Mouse (Mus musculus): ENCODE results near the gene Lama5. TPM values are rescaled to one million over a fixed set of nuclear protein-coding genes. Genes with fewer than 3 reads are reported as not detected.
A peak's percentile ranks its signal among the peaks of the same experiment; 100 is the strongest.

Gene Lama5
- polyA plus RNA-seq, 1 experiment from 2014 or later: 20.9 TPM

DNA sequence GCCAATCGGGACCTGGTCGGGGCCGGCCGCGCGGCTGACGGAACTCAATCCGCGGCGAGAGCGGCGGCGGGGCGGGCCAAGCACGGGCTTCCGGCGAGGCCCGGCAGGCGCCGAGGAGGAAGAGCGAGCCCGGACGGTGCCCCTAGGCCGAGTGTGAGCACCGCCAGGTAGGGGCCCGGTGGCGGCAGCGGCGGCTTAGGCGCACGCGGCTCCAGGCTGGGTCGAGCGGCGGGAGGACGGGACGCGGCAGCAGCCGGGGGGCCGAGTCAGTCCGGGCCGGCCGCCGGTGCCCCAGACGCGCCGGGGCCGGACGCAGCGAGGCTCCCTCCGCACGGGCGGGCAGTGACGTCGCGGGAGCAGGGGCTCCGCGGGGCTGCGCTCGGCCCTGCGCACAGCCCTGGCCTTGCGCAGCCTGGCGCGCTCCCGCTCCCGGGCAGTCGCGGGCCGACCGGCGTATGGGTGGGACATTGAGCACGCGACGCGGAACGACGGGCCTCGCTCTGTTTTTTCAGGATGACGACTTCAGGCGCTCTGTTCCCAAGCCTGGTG, 54.1 kb downstream of the Lama5 start:
- Histone ChIP-seq H3K36me3 (peaks cover 38% of the 10 kb centered on the region), H3K4me3 (replicated peaks) (peak overlapping the region; percentile 98), H3K4me2 (peak overlapping the region; percentile 99), H3K27me3 (no peaks in the 10 kb centered on the region), H3K9me3 (no peaks in the 10 kb centered on the region), H3K27ac (peak overlapping the region; percentile 89), H3K9ac (replicated peaks) (peak overlapping the region; percentile 94), H3K4me1 (replicated peaks) (peaks cover 19% of the 10 kb centered on the region)
- under 1% methylated on average over 80 of the region's 80 CpGs for WGBS
- ATAC-seq (ENCODE audit: insufficient number of reproducible peaks, insufficient read depth, low FRiP score, low TSS enrichment, low read depth): peak; percentile 63

DNA sequence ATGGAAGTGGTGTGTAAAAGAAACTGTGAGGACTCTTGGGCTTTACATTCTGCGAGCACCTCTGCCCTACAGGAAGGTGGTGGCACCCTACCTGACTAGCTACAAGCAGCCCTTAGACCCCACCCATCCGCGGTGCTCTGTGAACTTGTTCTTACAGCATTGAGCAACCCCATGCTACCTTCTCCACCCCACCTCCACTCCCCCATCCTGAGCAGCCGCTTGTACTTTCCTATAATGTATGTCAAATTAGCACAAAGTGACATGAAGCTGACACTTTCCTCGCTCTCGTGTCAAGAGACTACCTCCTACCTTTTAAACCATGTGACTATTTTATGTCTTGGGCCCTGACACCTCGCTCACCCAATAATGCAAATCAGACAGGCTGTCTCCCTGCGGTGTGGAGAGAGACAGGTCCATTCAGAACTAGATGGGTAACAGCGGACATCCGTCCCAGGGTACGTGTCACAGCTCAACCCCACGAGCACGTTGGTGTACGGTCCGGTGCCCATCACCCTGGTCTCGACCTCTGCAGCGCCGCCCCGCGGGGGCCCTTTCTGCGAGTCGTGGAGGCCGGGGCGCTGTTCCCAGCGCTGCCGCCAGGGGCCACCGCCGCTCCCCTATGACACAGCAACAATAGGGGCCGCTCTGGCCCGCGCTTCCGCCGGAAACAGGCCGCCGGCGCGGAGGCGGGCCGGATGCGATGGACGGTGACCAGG, 54.7 kb downstream of the Lama5 start, which contains the start of gene Adrm1:
Gene Adrm1 (plus strand): TSS at position 680 of the 716 bp plus-strand sequence.
- Histone ChIP-seq H3K27ac (peak within 1 kb of the TSS; percentile 89), H3K36me3 (peaks cover 31% of the 10 kb centered on the region), H3K9ac (replicated peaks) (peak within 1 kb of the TSS; percentile 94), H3K4me1 (replicated peaks) (peaks cover 19% of the 10 kb centered on the region), H3K27me3 (no peaks in the 10 kb centered on the region), H3K9me3 (no peaks in the 10 kb centered on the region), H3K4me3 (replicated peaks) (peak within 1 kb of the TSS; percentile 98), H3K4me2 (peak within 1 kb of the TSS; percentile 99)
- ATAC-seq (ENCODE audit: insufficient number of reproducible peaks, insufficient read depth, low FRiP score, low TSS enrichment, low read depth): peak; percentile 99
- WGBS: 4% methylated on average over 41 of the region's 41 CpGs

DNA sequence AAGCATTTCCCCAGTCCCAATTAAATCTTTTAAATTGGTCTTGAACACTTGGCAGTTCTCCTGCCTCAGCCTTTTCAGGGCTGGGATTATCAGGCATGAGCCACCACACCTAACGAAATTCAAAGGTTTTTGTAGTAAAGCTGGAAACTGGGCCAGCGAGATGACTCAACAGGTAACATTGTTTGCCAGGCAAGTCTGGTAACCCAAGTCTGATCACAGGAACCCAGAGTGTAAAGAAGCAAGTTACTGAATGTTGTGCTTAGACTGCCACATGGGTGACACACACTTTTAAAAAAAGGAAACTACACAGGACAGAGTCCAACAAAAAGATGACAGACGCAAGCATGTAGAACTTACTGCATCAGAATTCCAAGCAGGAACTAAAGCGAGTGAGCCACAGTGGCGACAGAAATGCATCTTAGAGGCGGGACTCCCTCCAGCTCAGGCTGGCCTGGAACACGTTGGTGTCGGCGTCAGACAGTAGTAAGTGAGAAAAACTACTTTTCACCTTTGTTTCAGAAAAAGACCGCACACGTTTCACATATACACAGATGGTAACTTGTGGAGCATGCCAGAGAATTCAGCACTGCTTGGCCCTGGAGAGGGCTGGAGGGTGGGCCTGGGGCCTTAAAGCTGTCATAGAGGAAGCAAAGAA, 55.4 kb downstream of the Lama5 start:
- no peak overlapping the region for H3K27ac ChIP-seq
- no peak for ATAC-seq (ENCODE audit: insufficient number of reproducible peaks, insufficient read depth, low FRiP score, low TSS enrichment, low read depth)
- no peaks in the 10 kb centered on the region for H3K9me3 ChIP-seq
- H3K9ac ChIP-seq (replicated peaks): 0 out of 2 replicates have a peak overlapping the region, but pooled peaks have one; percentile 50
- WGBS: 79% methylated on average over 11 of the region's 11 CpGs
- peak overlapping the region; percentile 99 for H3K4me2 ChIP-seq
- no peaks in the 10 kb centered on the region for H3K27me3 ChIP-seq
- H3K4me3 ChIP-seq (replicated peaks): peak overlapping the region; percentile 98; the same call in 1 of the 2 replicates
- peaks cover 25% of the 10 kb centered on the region for H3K36me3 ChIP-seq
- peaks cover 19% of the 10 kb centered on the region for H3K4me1 ChIP-seq (replicated peaks)

DNA sequence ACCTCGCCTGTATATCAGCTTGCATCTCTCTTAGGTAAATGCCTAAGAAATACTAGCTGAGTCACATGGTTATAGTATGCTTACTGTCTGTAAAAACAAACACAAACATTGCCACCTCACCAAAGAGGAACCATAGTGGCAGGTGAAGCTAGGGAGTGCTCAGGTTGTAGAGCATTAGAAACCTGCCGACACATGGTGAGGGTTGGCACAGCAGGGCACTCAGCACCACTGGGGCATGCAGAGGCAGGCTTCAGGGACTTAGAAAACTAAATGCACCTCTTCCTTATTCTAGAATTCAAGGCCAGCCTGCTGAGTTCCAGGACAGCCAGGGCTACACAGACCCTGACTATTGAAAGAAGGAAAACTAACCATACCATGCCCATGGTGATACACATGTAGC, 58.8 kb downstream of the Lama5 start:
- Histone ChIP-seq H3K36me3 (peaks cover 13% of the 10 kb centered on the region; the same call in 1 of the 2 replicates), H3K4me1 (replicated peaks) (peaks cover 4% of the 10 kb centered on the region; the same call in 1 of the 2 replicates), H3K9ac (replicated peaks) (no peak overlapping the region), H3K4me3 (replicated peaks) (no peak overlapping the region), H3K4me2 (no peak overlapping the region), H3K27ac (no peak overlapping the region), H3K9me3 (no peaks in the 10 kb centered on the region), H3K27me3 (no peaks in the 10 kb centered on the region)
- no peak for ATAC-seq (ENCODE audit: insufficient number of reproducible peaks, insufficient read depth, low FRiP score, low TSS enrichment, low read depth)
- 79% methylated on average over 2 of the region's 2 CpGs for WGBS

DNA sequence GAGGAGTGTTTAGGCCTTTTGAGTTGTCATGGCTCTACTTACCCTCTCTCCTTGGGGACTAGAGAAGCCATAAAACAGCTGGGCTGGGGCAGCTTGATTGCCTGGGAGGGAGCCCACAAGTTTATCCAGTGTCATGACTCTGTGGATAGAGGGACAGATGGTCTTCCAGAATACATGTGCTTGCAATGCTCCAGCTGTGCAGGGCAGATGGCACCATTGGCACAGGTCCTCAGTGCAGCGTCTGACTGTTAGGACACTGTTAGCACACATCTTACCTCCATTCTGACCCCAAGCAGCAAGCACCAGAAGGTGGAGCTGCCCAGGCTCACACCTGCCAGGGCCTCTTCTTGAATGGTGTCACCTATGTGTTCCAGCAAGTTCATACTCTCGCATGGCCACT, 59.8 kb downstream of the Lama5 start:
- peaks cover 3% of the 10 kb centered on the region; the same call in 1 of the 2 replicates for H3K4me1 ChIP-seq (replicated peaks)
- H3K27ac ChIP-seq: no peak overlapping the region
- no peak for ATAC-seq (ENCODE audit: insufficient number of reproducible peaks, insufficient read depth, low FRiP score, low TSS enrichment, low read depth)
- 77% methylated on average over 2 of the region's 2 CpGs for WGBS
- no peaks in the 10 kb centered on the region for H3K27me3 ChIP-seq
- no peaks in the 10 kb centered on the region for H3K9me3 ChIP-seq
- peaks cover 22% of the 10 kb centered on the region for H3K36me3 ChIP-seq
- H3K4me2 ChIP-seq: no peak overlapping the region
- no peak overlapping the region for H3K9ac ChIP-seq (replicated peaks)
- no peak overlapping the region for H3K4me3 ChIP-seq (replicated peaks)

DNA sequence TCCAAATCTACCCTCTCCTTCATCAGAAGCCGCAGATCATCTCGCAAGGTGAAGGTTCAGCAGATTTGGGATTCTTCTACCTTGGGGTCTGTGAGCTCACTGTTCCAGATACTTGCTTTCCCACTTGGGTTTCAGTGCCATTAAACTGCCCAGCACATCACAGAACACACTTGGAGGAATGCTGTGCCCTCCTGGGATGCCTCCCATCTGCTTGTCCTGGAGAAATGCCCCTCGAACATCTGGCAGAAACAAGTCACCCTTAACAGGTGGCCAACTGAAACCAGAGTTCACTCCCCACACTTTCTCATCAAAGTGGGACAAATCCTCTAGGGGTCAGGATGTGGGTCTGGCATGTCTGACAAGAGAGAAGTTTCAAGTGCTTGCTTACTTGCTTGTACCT, 67.0 kb downstream of the Lama5 start:
- Histone ChIP-seq H3K27ac (no peak overlapping the region), H3K27me3 (no peaks in the 10 kb centered on the region), H3K4me2 (no peak overlapping the region), H3K36me3 (peaks cover 80% of the 10 kb centered on the region), H3K4me3 (replicated peaks) (no peak overlapping the region), H3K9me3 (no peaks in the 10 kb centered on the region), H3K9ac (replicated peaks) (no peak overlapping the region), H3K4me1 (replicated peaks) (no peaks in the 10 kb centered on the region)
- WGBS: 83% methylated on average over 3 of the region's 3 CpGs
- ATAC-seq (ENCODE audit: insufficient number of reproducible peaks, insufficient read depth, low FRiP score, low TSS enrichment, low read depth): no peak

DNA sequence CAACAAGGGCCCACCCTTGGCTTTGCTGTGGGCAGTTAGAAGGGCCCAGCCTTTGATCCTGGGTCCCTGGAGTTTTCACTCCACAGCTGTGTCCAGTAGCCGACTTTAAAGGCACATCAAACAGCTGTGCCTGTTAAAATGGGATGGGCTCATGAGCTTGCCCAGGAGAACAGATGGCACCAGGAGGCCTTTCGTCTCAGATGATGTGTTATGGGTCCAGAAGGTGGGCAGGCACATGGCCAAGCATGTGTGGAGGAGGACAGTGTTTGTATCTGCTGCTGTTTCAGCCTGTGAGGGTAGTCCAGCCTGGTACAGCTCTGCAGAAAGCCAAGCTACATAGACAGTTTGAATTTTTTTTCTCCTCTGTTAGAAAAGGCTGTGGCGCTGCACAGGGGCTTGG, 70.9 kb downstream of the Lama5 start:
- H3K9me3 ChIP-seq: no peaks in the 10 kb centered on the region
- no peak overlapping the region for H3K4me3 ChIP-seq (replicated peaks)
- no peak overlapping the region for H3K4me2 ChIP-seq
- H3K4me1 ChIP-seq (replicated peaks): no peaks in the 10 kb centered on the region
- no peak overlapping the region for H3K9ac ChIP-seq (replicated peaks)
- 40% methylated on average over 3 of the region's 3 CpGs for WGBS
- no peaks in the 10 kb centered on the region for H3K27me3 ChIP-seq
- H3K36me3 ChIP-seq: peaks cover 79% of the 10 kb centered on the region
- no peak overlapping the region for H3K27ac ChIP-seq
- no peak for ATAC-seq (ENCODE audit: insufficient number of reproducible peaks, insufficient read depth, low FRiP score, low TSS enrichment, low read depth)

DNA sequence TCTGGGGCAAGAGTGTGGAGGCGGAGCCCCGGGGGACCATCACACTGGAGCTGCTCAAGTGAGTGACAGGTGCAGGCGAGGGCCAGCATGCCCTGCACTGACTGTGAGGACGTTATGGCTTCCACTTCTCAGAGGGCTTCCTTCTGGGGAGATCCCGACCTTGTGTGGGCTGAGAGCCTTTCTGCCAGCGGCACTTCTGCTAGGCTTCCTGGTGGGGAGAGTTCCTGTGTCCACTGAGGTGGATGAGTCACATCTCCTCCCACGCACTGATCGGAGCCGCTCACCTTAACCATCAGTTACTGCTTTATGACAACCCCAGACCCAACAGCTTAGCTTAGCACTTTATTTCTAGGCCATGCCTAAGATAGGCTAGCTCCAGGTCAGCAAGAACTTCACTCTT, 77.1 kb downstream of the Lama5 start:
- Histone ChIP-seq H3K9ac (replicated peaks) (no peak overlapping the region), H3K4me2 (no peak overlapping the region), H3K4me3 (replicated peaks) (no peak overlapping the region), H3K9me3 (no peaks in the 10 kb centered on the region), H3K27ac (no peak overlapping the region), H3K4me1 (replicated peaks) (no peaks in the 10 kb centered on the region), H3K36me3 (peaks cover 86% of the 10 kb centered on the region), H3K27me3 (no peaks in the 10 kb centered on the region)
- 83% methylated on average over 9 of the region's 9 CpGs for WGBS
- ATAC-seq (ENCODE audit: insufficient number of reproducible peaks, insufficient read depth, low FRiP score, low TSS enrichment, low read depth): no peak

DNA sequence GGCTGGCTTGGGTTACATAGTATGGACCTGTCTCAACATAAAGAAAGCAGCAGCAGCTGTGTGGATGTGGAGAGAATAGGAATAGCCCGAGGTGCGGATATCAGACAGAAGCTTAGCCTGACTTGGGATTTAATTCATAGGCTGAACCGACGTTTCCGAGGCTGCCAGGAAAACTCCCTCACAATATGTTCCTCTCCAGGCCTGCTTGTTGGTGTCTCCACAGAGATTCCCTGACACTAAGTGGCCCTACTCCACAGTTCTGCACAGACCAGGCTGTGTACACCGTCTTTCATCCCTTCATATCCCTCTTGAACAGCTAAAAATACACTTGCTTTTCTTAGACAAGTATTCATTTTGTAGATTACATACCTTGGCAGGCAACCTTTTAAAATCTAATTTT, 78.3 kb downstream of the Lama5 start:
- Histone ChIP-seq H3K4me2 (no peak overlapping the region), H3K9me3 (no peaks in the 10 kb centered on the region), H3K27ac (no peak overlapping the region), H3K4me3 (replicated peaks) (no peak overlapping the region), H3K4me1 (replicated peaks) (no peaks in the 10 kb centered on the region), H3K9ac (replicated peaks) (no peak overlapping the region), H3K36me3 (peaks cover 77% of the 10 kb centered on the region), H3K27me3 (no peaks in the 10 kb centered on the region)
- no peak for ATAC-seq (ENCODE audit: insufficient number of reproducible peaks, insufficient read depth, low FRiP score, low TSS enrichment, low read depth)
- 89% methylated on average over 6 of the region's 6 CpGs for WGBS

DNA sequence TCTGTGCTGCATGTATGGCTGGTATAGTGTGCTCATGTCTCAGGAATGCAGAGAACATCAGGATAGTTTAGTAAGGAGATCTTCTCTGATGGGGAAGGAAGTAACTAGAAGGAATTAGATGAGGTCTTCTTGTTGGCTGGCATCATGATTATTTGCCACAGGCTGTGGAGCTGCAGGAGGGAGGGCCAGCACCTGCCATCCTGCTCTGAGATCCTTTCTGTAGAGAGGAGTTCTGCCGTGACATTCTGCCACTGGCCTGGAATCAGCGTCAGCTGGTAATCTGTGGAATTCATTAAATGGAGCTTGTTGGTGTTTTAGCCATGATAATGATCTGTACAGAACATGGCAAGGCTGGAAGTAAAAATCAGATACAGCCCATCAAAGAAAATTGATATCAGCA, 79.6 kb downstream of the Lama5 start:
- Histone ChIP-seq H3K36me3 (peaks cover 79% of the 10 kb centered on the region), H3K27ac (no peak overlapping the region), H3K27me3 (no peaks in the 10 kb centered on the region), H3K4me2 (no peak overlapping the region), H3K9ac (replicated peaks) (no peak overlapping the region), H3K4me1 (replicated peaks) (no peaks in the 10 kb centered on the region), H3K4me3 (replicated peaks) (no peak overlapping the region), H3K9me3 (no peaks in the 10 kb centered on the region)
- WGBS: 88% methylated on average over 2 of the region's 2 CpGs
- no peak for ATAC-seq (ENCODE audit: insufficient number of reproducible peaks, insufficient read depth, low FRiP score, low TSS enrichment, low read depth)

DNA sequence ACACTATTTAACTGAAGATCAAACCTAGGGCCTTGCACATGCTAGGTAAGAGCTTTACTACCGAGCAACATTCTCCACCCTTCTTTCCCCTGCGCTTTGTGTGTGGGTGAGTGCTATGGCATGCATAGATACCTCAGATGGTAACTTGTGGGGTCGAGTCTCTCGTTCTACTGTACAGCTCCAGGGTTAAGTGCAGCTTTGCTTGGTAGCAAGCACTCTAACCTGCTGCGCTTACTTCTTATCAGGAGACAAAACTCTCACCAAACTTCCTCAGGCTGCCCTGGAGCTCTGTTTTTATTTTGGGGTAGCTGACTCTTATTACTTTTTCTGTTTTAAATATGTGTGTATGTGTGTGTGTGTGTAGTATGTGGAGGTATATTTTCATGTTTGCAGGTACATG, 90.2 kb downstream of the Lama5 start:
- H3K4me2 ChIP-seq: no peak overlapping the region
- H3K27me3 ChIP-seq: no peaks in the 10 kb centered on the region
- 81% methylated on average over 5 of the region's 5 CpGs for WGBS
- no peaks in the 10 kb centered on the region for H3K9me3 ChIP-seq
- H3K36me3 ChIP-seq: peaks cover 14% of the 10 kb centered on the region
- no peak overlapping the region for H3K9ac ChIP-seq (replicated peaks)
- no peak for ATAC-seq (ENCODE audit: insufficient number of reproducible peaks, insufficient read depth, low FRiP score, low TSS enrichment, low read depth)
- H3K27ac ChIP-seq: no peak overlapping the region
- H3K4me3 ChIP-seq (replicated peaks): no peak overlapping the region
- no peaks in the 10 kb centered on the region for H3K4me1 ChIP-seq (replicated peaks)

Measured in limb, embryonic 12.5 days (tissue).